Mouse (Mus musculus) heart, postnatal 36 days (tissue): Measurements from ENCODE around the gene Inppl1. TPM values are rescaled to one million over a fixed set of nuclear protein-coding genes. Genes with fewer than 3 reads are reported as not detected.

ENCODE experiments used
- DNase-seq, 2 experiments: peaks; one replicate each; pipeline ENCODE4 v3.0.0; 2021 to 2022
- intact Hi-C: fragments of 180-260 bp; cut with DNase I; formaldehyde crosslinking; loops from one replicate; pipeline ENCODE4 v1.15.1; 2025
- microRNA-seq, 2 experiments: library from miRNA; unstranded; fragments of <30 nt; microRNA quantifications; one replicate each; pipeline ENCODE4 v1.2.0; 2021; ENCODE audit warnings: borderline number of aligned reads in 2 of 2
- total RNA-seq, 2 experiments: library from RNA; stranded (reverse); gene quantifications; 2 replicates each; pipeline ENCODE4 v1.2.3; 2021

Gene Inppl1
- total RNA-seq, 2 experiments from 2014 or later, result 130 to 163 TPM

DNA sequence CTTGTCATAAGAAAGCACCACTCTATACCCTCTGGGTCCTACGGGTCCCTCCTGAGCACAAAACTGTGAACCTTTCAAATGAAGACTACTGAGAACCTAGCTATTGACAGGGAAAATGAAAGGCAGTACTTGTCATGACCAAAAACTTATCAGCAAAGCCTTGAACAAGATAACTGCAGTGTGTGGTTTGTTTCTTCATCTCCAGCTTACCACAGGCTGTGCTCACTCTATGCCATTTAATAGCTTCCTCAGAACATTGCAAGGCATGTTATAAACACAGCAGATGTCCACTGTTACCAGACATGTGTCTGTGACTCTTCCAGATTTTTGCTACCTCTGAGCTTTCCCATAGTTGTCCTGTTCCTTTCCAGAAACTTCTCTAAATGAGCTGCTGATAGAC, 61.0 kb downstream of the Inppl1 start:
- intact Hi-C loops, result no loop called here
- no peak for DNase-seq

DNA sequence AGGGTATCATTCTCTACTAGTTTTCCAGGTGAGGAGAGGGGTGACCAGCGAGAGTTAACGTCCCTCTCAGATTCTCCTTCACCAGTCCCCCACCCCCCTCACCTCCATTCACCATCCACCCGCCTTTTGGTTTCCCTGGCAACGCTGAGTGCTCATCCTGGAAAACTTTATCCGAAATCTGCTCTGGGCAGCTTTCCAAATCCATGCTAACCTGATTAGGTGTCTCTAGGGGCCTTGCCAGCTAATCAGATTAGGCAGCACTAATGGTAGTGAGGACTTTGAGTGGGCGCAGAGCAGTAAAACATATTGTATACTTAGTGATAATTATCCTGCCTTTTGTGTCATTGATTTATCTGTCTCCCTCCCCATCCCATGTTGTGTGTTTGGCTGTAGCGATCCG, 65.3 kb downstream of the Inppl1 start:
- DNase-seq, result no peak
- intact Hi-C loops, result no loop called here

Small RNA genes within 50 kb of the gene (microRNA-seq; reads per million reads assigned to microRNA genes)
- gene Gm22655, result 0 reads per million in 2 experiments

Other genes starting within 250 kb of the Inppl1 start
- 10 to 100 TPM; 71.6 to 81.0 TPM for gene Clpb, start 174.6 kb downstream of the Inppl1 start, total RNA-seq
- gene Phox2a, start 19.9 kb downstream of the Inppl1 start, total RNA-seq, result under 1 TPM; 0.33 to 0.36 TPM
- gene Folr2, start 19.0 kb upstream of the Inppl1 start, total RNA-seq, result 1 to 10 TPM; 5.2 to 7.9 TPM
- 10 to 100 TPM; 20.2 TPM for gene Anapc15, start 25.5 kb upstream of the Inppl1 start, total RNA-seq
- under 1 TPM; 0.27 to 0.33 TPM for gene Folr1, start 32.6 kb upstream of the Inppl1 start, total RNA-seq
- gene Lamtor1, start 67.7 kb upstream of the Inppl1 start, total RNA-seq, result 100 to 1,000 TPM; 110 to 111 TPM
- gene Tomt, start 68.1 kb upstream of the Inppl1 start, total RNA-seq, result not detected
- 1 to 10 TPM; 3.6 to 5.2 TPM for gene Lrrc51, start 95.7 kb upstream of the Inppl1 start, total RNA-seq
- gene Numa1, start 95.9 kb upstream of the Inppl1 start, total RNA-seq, result 10 to 100 TPM; 97.8 to 98.6 TPM
- 1 to 10 TPM; 7.3 to 8.6 TPM for gene Il18bp, start 180.5 kb upstream of the Inppl1 start, total RNA-seq
- gene Rnf121, start 227.2 kb upstream of the Inppl1 start, total RNA-seq, result 10 to 100 TPM; 20.3 to 26.3 TPM
- gene Xndc1, start 227.3 kb upstream of the Inppl1 start, total RNA-seq, result 1 to 10 TPM; 5.6 to 8.2 TPM
- under 1 TPM; 0.27 to 0.94 TPM for gene Xntrpc, start 227.5 kb upstream of the Inppl1 start, total RNA-seq
- under 1 TPM; 0.28 to 0.70 TPM for gene Trpc2, start 244.9 kb upstream of the Inppl1 start, total RNA-seq